Mouse (Mus musculus) left cerebral cortex, adult 6 months (tissue): ENCODE data around the gene Gatb. TPM values are rescaled to one million over a fixed set of nuclear protein-coding genes. Genes with fewer than 3 reads are reported as not detected.

Experiments
- long read RNA-seq, 2 experiments: library from polyadenylated mRNA; unstranded; transcript quantifications; one replicate each; pipeline ENCODE4 v2.0.0; 2019 to 2020
- polyA plus RNA-seq: library from polyadenylated mRNA; unstranded; fragments of <200 nt; fragmentation: Nextera tagmentation; gene quantifications from 2 replicates; pipeline ENCODE4 v1.2.3, GENCODE M21; 2021

The Gatb gene
- polyA plus RNA-seq = 31.9 and 38.4 TPM in 2 replicates
- long read RNA-seq, experiment 1, transcript Gatb-204 (13 exons, 3,469 nt) = major isoform, 184 of 275 reads
- long read RNA-seq, experiment 1, partial matches to known transcripts = 13 of 275 reads
- long read RNA-seq, experiment 1, other reads (novel, unspliced or antisense) = 75 of 275 reads
- long read RNA-seq, experiment 2, transcript Gatb-204 (13 exons, 3,469 nt) = major isoform, 22 of 33 reads
- long read RNA-seq, experiment 2, partial matches to known transcripts = 5 of 33 reads
- long read RNA-seq, experiment 2, other reads (novel, unspliced or antisense) = 6 of 33 reads

DNA sequence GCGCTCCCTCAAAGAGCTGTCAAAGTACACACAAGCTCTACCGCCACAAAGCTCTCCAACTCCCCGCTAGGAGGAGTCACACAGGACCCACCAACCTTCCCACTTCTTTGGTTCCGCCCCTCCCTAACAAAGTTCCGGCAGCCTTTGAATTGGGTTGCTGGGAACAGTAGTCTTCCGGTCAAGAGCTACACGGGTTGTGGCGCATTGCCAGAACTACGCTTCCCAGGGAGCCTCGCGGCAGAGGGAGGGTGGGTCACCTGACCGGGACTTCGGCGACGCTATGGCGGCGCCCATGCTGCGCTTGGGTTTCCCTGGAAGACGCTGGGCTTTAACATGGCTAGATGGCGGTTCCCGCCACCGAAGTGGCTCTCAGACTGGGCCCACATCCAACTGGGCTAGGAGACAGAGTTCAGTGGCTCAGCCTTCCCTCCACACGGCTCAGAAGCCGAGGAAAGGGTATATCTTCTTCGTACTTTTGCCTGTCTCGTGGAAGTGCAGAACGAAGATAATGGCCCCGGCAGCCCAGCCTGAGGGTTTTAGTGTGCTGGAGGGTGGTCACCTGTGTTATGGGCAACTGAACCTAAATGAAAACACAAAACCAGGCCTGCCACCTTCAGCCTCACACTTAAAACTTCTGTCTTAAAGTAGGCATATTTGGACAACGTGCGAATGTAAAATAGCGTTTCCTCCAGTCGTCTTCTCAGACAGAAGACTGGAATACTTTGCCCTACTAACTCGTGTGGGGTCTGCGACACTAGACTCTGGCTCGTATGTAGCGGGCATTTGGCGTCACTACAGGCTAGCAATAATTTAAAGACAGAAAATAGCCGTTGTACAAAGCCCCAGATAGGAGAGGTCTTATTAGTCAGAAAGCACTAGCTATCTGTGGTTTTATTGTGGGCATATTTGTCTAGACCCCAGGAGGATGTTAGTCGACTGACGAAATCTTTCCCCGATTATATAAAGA is at the start of gene Gatb:
Gene Gatb (plus strand): TSS at position 256 of the 967 bp plus-strand sequence.

Other genes starting within 250 kb of the Gatb start
- gene Fam160a1, start 243.2 kb downstream of the Gatb start, polyA plus RNA-seq = 0.77 and 0.89 TPM in 2 replicates